Mouse (Mus musculus) liver, embryonic 14.5 days (tissue): ENCODE data around the gene Tifab. TPM values are rescaled to one million over a fixed set of nuclear protein-coding genes. Genes with fewer than 3 reads are reported as not detected.

Experiments used
- ATAC-seq: fragments of 200-750 bp; cut with Nextera tagmentation; 2 replicates; pipeline ENCODE4 v1.8.0; 2017; ENCODE audit warnings: moderate number of reproducible peaks, mild to moderate bottlenecking, moderate library complexity; ENCODE audit not compliant: insufficient read depth
- DNase-seq, 3 experiments: peaks; one replicate each; pipeline ENCODE4 v3.0.0-alpha.2; 2012 to 2013; ENCODE audit warnings: low read depth in 3 of 3, low spot score in 3 of 3
- H3K27ac ChIP-seq: fragments of 300-500 bp; sonication (generic); 2 replicates; pipeline ENCODE4 v1.5.1; 2014; ENCODE audit warnings: moderate library complexity, mild to moderate bottlenecking, control low read depth, inconsistent platforms
- H3K27me3 ChIP-seq: fragments of 300-500 bp; sonication (generic); 2 replicates; pipeline ENCODE4 v1.6.1; 2014; ENCODE audit warnings: mild to moderate bottlenecking, low read length, moderate library complexity; ENCODE audit not compliant: control insufficient read depth, insufficient read depth
- H3K36me3 ChIP-seq: fragments of 300-500 bp; sonication (generic); replicated peaks from 2 replicates; pipeline ENCODE4 v1.6.1; 2014; ENCODE audit warnings: low read depth; ENCODE audit not compliant: control insufficient read depth, insufficient read depth
- H3K4me1 ChIP-seq, 2 experiments: fragments of 200-500 bp in 1 of 2; fragments of 300-500 bp in 1 of 2; sonication (generic) in 1 of 2; replicated peaks; 2 replicates each; pipeline ENCODE4 v1.6.1; 2012 to 2014; ENCODE audit warnings: antibody characterized with exemption in 1 of 2, inconsistent platforms in 1 of 2, low read length in 1 of 2; ENCODE audit not compliant: control insufficient read depth in 2 of 2, insufficient read depth in 2 of 2
- H3K4me2 ChIP-seq: fragments of 300-500 bp; sonication (generic); 2 replicates; pipeline ENCODE4 v1.6.1; 2014; ENCODE audit warnings: low read depth, mild to moderate bottlenecking, control low read depth, moderate library complexity
- H3K4me3 ChIP-seq, 2 experiments: fragments of 200-500 bp in 1 of 2; fragments of 300-500 bp in 1 of 2; sonication (generic) in 1 of 2; 2 replicates each; pipeline ENCODE4 v1.5.1; 2012 to 2014; ENCODE audit warnings: low read depth in 2 of 2, low read length in 2 of 2, mild to moderate bottlenecking in 2 of 2, control low read depth in 1 of 2, inconsistent platforms in 1 of 2, moderate library complexity in 1 of 2; ENCODE audit not compliant: insufficient read depth in 1 of 2
- H3K9ac ChIP-seq: fragments of 300-500 bp; sonication (generic); replicated peaks from 2 replicates; pipeline ENCODE4 v1.6.1; 2014; ENCODE audit warnings: mild to moderate bottlenecking, control low read depth, moderate library complexity
- H3K9me3 ChIP-seq: fragments of 300-500 bp; sonication (generic); 2 replicates; pipeline ENCODE4 v1.6.1; 2016; ENCODE audit warnings: low read length, mixed read lengths; ENCODE audit not compliant: control insufficient read depth
- CTCF ChIP-seq: IDR thresholded peaks from 2 replicates; pipeline ENCODE4 v1.5.1; 2016; ENCODE audit warnings: antibody characterized with exemption, low read depth, control low read depth
- EP300 ChIP-seq: IDR thresholded peaks from 2 replicates; pipeline ENCODE4 v1.6.1; 2016; ENCODE audit warnings: antibody characterized with exemption, low read depth
- WGBS: fragments of 180-500 bp; shearing (Covaris S2); extraction: QIAGEN DNeasy Blood & Tissue Kit; methylation state at CpG from one replicate; pipeline ENCODE4 v1.1.7; 2014; ENCODE audit not compliant: insufficient replicate concordance; 5-methylcytosine and 5-hydroxymethylcytosine counted together
- polyA plus RNA-seq, 2 experiments: library from polyadenylated mRNA; depleted of rRNA in 1 of 2; stranded (reverse) in 1 of 2; unstranded in 1 of 2; fragments of >200 nt; fragmentation: Nextera tagmentation in 1 of 2; extraction: Ambion mirVana in 1 of 2; gene quantifications; 2 replicates each; pipeline versions ENCODE4 v1.2.1 to v1.2.3; 2012 to 2014

The Tifab gene
- polyA plus RNA-seq, 2 experiments = 3.0 to 3.9 TPM

DNA sequence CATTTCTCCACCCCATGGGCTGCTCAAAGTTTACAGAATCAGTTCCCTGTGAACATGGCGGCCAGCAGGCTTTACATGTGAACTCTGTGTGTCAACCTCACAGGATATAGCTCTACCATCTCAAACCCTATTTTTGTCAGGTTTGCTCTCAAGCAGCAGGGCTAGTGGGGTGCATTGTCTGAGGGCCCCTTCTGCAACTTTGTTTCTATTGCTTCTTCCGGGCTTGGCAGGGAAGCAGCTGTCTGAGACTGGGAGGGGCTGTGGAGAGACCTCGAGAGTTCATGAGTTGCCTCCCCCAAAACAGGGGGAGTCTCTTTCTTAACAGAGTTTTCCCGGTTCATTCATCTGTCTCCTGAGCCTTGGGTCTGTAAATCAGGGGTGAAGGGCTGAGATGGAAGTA is 2.8 kb downstream of the Tifab start:
- no peak for ATAC-seq
- Histone ChIP-seq H3K4me1 (peaks cover 0 to 8% of the 10 kb centered on the region in 2 experiments; a peak in 1 of 4 replicates), H3K4me2 (no peak overlapping the region), H3K27me3 (no peaks in the 10 kb centered on the region; the same call in 1 of the 2 replicates), H3K27ac (no peak overlapping the region), H3K4me3 (no peak overlapping the region), H3K9me3 (no peaks in the 10 kb centered on the region), H3K9ac (no peak overlapping the region), H3K36me3 (no peaks in the 10 kb centered on the region)
- DNase-seq = no peak
- TF ChIP-seq EP300 (no peak), CTCF (no peak)
- WGBS = 46% methylated on average over 4 of the region's 4 CpGs

DNA sequence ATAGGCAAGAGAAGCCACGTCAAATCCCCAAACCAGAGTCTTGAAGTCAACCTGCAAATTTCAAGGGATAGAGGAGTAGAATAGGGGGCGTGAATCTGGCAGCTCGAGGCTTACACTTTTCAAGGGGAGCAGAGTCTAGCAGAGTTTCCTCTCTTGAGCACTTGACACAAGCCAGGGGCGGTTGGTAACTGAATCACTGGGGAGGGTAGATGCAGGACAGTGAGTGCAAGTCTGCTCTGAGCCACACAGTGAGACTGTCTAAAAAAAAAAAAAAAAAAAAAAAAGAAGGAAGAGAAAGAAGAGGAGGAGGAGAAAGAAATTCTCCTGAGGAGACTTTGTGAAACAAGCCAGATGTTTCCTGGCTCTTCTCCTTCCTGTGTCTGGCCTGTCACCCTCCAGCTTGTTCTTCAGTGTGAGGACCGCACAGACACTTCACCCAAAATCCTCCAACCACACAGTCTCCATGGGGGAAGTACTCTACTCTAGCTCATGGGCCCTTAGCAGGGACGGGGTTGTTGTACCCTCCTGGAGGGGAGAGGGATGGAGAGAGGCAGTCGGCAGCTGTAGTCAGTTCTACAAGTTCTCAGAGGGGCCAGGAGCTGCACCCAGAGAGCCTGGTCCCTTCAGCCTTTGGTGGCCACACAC is 5.7 kb downstream of the Tifab start:
- Histone ChIP-seq H3K4me2 (no peak overlapping the region), H3K27me3 (no peaks in the 10 kb centered on the region; the same call in 1 of the 2 replicates), H3K9ac (no peak overlapping the region), H3K4me1 (peaks cover 0 to 9% of the 10 kb centered on the region in 2 experiments; a peak in 1 of 4 replicates), H3K27ac (no peak overlapping the region), H3K36me3 (no peaks in the 10 kb centered on the region), H3K9me3 (no peaks in the 10 kb centered on the region), H3K4me3 (no peak overlapping the region)
- no peak for TF ChIP-seq CTCF
- no peak for TF ChIP-seq EP300
- 16% methylated on average over 7 of the region's 7 CpGs for WGBS
- DNase-seq (no peak), ATAC-seq (no peak)

DNA sequence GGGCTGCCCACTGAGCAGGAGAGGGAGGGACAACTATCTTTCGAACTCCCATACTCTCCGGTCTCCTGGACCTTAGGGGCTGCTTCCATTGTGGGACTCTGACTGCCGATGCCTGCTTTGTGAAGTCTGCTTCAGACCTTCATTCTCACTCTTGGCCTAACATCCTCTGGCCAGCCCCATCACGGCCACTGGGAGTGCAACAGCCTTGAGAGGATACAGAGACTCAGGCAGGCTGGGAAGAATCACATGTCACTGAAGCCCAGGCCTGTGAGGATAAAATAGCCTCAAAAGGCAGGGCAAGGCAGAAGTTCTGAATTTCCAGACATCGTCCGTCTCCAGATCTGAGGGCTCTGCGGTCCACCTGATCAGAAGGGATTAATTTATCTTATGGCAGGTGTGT is 6.6 kb downstream of the Tifab start:
- Histone ChIP-seq H3K36me3 (no peaks in the 10 kb centered on the region), H3K4me2 (no peak overlapping the region), H3K9ac (no peak overlapping the region), H3K4me1 (peaks cover 0 to 9% of the 10 kb centered on the region in 2 experiments; a peak in 1 of 4 replicates), H3K27ac (no peak overlapping the region), H3K27me3 (no peaks in the 10 kb centered on the region; the same call in 1 of the 2 replicates), H3K4me3 (no peak overlapping the region), H3K9me3 (no peaks in the 10 kb centered on the region)
- no peak for DNase-seq
- TF ChIP-seq CTCF = no peak
- TF ChIP-seq EP300 = no peak
- no peak for ATAC-seq
- WGBS = 70% methylated on average over 7 of the region's 7 CpGs

DNA sequence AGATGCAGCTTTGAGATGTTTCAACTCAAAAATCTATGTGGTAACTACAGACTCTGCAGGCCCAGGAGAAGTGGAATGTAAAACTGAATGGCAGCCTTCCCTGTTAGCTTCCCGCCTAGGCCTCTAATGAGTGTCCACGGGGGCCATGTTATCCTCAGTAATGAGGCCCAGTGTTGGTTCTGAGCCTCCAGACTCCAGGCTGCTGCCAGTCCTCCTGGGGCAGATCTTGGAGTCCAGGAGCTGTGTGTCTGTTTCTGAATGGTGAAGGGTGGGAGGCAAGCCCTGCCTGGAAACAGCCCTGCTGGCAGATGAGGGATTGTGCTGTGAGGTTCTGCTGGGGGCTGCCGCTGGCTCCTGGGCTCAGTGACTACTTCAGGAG is 10.3 kb downstream of the Tifab start:
- DNase-seq = no peak
- H3K4me1 ChIP-seq = peaks cover 0 to 8% of the 10 kb centered on the region in 2 experiments; a peak in 1 of 4 replicates
- no peak overlapping the region for H3K9ac ChIP-seq
- H3K4me3 ChIP-seq = no peak overlapping the region
- WGBS = 58% methylated on average over 3 of the region's 3 CpGs
- no peaks in the 10 kb centered on the region for H3K9me3 ChIP-seq
- H3K36me3 ChIP-seq = no peaks in the 10 kb centered on the region
- H3K27me3 ChIP-seq = no peaks in the 10 kb centered on the region; the same call in 1 of the 2 replicates
- no peak for ATAC-seq
- no peak for TF ChIP-seq CTCF
- no peak for TF ChIP-seq EP300
- H3K27ac ChIP-seq = no peak overlapping the region
- H3K4me2 ChIP-seq = no peak overlapping the region

DNA sequence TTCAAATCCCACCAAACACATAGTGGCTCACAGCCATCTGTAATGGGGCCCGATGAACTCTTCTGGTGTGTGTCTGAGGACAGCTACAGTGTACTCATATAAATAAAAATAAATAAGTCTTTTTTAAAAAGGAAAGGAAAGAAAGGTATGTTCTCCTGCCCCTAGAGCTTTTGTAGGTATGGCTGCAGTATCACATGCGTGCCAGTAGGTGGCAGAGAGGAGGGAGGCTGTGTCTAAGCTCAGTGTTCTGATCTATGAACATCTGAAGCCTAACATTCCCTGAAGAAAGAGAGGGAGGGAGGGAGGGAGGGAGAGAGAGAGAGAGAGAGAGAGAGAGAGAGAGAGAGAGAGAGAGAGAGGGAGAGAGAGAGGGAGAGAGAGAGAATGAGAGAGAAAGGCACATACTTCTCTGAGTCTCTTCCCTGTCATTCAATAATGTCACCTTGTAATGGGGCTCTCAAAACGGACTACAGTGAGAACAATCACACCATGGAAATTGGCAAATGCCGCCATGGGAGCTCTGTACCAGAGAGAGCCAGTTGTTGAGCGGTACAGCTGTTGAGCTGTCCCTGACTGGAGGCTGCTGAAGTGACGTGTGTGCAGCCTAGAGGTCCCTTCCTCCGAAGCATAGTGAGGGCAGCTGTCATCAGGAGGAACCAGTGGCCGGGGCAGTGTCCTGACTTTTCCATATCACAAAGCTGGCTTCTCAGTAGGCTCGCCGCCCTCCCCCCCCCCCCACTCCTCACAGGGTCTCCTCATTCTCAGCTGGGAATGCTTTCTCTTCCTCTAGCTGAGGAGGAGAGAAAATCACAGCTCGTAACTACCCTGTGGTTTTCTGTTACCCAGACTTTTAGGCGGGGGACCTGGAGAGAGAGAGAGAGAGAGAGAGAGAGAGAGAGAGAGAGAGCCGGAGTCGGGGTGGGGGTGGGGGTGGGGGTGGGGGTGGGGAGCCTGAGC is 11.0 kb downstream of the Tifab start:
- no peak overlapping the region for H3K27ac ChIP-seq
- H3K4me2 ChIP-seq = no peak overlapping the region
- H3K9ac ChIP-seq = no peak overlapping the region
- no peaks in the 10 kb centered on the region for H3K36me3 ChIP-seq
- 27% methylated on average over 14 of the region's 14 CpGs for WGBS
- H3K4me3 ChIP-seq = no peak overlapping the region
- peaks cover 0 to 6% of the 10 kb centered on the region in 2 experiments; a peak in 1 of 4 replicates for H3K4me1 ChIP-seq
- TF ChIP-seq EP300 (no peak), CTCF (peak; percentile 72)
- no peak for DNase-seq
- H3K27me3 ChIP-seq = no peaks in the 10 kb centered on the region; the same call in 1 of the 2 replicates
- ATAC-seq = no peak
- no peaks in the 10 kb centered on the region for H3K9me3 ChIP-seq
